Mouse (Mus musculus): ENCODE data around the gene Arhgap6. TPM values are rescaled to one million over a fixed set of nuclear protein-coding genes. Genes with fewer than 3 reads are reported as not detected.
"Not testable (repeated sequence)": the region's sequence is repeated elsewhere in the genome, so short reads cannot be mapped to it uniquely, and the experiment has no call there.

Gene Arhgap6
- total RNA-seq, 2 experiments from 2014 or later = 2.3 to 2.8 TPM

DNA sequence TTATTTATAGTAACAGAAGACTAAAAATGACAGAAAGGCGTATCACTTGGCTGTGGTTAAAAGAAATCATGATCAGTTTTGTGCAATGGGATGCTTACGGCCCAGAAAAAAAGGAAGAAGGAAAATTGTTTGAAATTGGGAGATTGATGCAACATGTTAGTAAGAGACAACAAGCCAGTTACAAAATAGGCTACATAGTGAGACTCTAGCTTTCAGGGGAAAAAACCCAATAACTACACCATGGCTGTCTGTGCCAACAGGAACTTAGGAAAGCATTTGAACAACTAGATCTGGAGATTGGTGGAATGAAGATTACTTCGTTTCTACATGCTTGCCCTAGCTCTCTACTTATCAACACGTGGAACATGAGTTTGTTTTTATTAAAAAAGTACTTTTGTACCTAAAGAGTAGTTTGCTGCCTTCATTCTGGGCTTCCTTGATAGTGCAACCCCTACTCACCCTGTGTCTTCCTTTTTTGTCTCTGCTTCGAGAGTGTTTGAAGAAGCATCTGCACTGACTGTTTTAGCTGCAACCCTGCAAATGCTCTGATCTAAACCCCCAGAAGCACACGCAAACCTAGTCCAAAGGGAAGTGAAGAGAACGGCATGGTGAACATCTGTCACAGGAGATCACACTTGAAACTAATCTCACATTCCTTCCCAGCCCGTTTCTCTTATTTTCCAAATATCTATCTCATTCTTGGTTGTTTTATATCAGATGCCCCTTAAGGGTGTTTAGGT is 468.7 kb downstream of the Arhgap6 start:
- intact Hi-C loops (cut with DNase I) = no loop called here
- DNase-seq = no peak

DNA sequence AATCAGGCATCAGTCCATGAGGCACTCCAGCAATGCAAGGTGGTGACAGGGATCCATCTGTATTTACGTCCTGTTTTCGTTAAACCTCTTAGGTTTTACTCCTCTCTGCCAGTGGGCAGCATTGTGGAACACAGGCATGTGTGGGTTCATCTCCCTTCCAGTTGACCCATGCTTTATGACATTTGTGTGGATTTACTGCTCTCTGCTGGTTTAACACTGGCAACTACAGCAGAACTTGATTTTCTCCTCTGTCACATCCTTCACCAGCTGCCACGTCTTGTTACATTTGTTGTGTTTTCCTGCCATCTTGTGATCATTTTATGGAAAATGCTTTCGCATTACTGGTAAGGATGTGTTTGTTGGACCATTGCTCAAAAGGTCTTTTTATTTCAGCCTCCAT is 504.7 kb downstream of the Arhgap6 start:
- intact Hi-C loops (cut with DNase I) = loop anchor here (5.0 kb wide), 1 partner anchor 362 kb away; no protein-coding TSS in a partner anchor
- DNase-seq = no peak

DNA sequence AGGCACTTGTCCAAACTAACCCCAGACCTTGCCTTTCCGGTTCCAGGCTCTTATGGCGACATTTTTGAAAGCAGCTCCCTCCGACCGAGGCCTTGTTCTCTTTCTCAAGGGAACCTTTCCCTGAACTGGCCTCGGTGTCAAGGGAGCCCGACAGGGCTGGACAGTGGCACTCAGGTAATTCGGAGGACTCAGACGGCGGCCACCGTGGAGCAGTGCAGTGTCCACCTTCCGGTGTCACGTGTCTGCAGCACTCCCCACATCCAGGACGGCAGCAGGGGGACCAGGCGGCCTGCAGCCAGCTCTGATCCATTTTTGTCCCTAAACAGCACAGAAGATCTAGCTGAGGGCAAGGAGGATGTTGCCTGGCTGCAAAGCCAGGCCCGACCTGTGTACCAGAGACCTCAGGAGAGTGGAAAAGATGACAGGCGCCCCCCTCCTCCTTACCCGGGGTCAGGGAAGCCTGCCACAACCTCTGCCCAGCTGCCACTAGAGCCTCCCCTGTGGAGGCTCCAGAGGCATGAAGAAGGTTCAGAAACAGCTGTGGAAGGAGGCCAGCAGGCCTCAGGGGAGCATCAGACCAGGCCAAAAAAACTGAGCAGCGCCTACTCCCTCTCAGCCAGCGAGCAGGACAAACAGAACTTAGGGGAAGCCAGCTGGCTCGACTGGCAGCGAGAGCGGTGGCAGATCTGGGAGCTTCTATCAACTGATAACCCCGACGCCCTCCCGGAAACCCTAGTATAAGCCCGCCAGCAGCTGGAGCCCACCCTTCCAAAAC is 507.6 kb downstream of the Arhgap6 start:
- DNase-seq = peak; percentile 42 to 51

GRCm38 (mm10) chrX:169303945-169304344 is 509.0 kb downstream of the Arhgap6 start:
- intact Hi-C loops (cut with DNase I) = no loop called here
- no peak for DNase-seq

More for the DNA sequence above, 507.6 kb downstream of the Arhgap6 start:
- intact Hi-C loops (cut with DNase I) = no loop called here

- DNase-seq = no peak
- intact Hi-C loops (cut with DNase I) = no loop called here
Measured at GRCm38 (mm10) chrX:169308559-169308958, 513.7 kb downstream of the Arhgap6 start.

GRCm38 (mm10) chrX:169319066-169319760 is 524.3 kb downstream of the Arhgap6 start:
- no peak for DNase-seq
- intact Hi-C loops (cut with DNase I) = no loop called here

DNA sequence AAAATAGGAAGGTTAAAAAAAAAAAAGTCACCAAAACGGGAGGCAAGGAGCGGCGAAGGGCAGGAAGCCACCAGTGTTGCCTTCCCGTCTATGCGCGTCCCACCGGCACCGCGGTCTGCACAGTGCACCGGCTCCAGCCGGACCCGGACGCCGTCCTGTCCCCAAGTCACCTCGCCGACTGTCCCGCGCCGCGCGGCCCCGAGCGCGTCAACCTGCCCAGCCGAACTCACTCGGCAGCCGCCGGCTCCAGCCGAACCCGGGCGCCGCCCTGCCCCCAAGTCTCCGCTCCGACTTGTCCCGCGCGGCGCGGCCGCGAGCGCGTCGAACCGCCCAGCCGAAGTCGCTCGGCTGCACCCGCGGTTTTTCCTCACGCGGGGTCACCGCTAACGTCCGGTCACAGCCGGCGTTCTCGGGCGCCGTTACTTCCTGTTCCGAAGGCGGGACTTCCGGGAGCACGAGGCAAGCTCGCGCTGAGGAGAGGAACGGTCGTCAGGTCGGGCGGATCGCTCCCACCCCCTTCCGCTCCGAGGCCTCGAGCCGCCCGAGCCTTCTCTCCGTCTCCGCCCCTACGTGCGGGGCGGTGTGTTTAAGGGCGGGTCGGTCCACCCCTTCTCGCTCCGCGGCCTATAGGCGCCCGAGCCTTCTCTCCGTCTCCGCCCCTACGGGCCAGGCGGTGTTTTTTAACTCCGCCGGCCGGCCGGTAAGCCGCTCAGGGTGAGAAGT is 525.2 kb downstream of the Arhgap6 start, which contains the start of gene Hccs:
TSS of gene Hccs (minus strand) at position 428 of the 723 bp plus-strand sequence.
- intact Hi-C loops (cut with DNase I) = no loop called here

GRCm38 (mm10) chrX:169320668-169321005 is 525.7 kb downstream of the Arhgap6 start:
- intact Hi-C loops (cut with DNase I); DNase-seq: not testable (repeated sequence)

More for the DNA sequence above, 525.2 kb downstream of the Arhgap6 start, which contains the start of gene Hccs:
- DNase-seq = peak; percentile 74 to 87

GRCm38 (mm10) chrX:169325929-169326595 is 531.2 kb downstream of the Arhgap6 start:
- intact Hi-C loops (cut with DNase I) = no loop called here
- no peak for DNase-seq

GRCm38 (mm10) chrX:169332264-169332663 is 537.4 kb downstream of the Arhgap6 start:
- intact Hi-C loops (cut with DNase I) = no loop called here
- DNase-seq = peak in 1 of 2 experiments; percentile 35

DNA sequence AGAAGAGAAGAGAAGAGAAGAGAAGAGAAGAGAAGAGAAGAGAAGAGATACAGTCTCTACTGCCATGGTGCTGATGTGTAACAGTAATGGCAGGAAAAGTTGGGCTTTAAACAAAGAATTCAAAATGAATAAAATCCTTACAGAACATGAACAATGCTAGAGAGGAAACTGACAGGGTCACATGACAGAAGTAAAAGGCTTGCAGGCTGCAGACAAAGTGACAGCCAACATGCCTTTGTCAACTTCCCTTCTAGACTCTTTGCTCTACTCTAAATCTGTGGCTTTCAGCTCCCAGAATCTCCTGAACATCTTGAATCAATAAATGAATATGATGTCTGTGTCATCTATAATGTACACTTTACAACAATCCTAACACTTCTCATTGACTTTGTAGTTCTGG is 542.7 kb downstream of the Arhgap6 start:
- intact Hi-C loops (cut with DNase I) = no loop called here
- no peak for DNase-seq

- intact Hi-C loops (cut with DNase I) = no loop called here
Measured at GRCm38 (mm10) chrX:169338213-169338612, 543.3 kb downstream of the Arhgap6 start.

More at GRCm38 (mm10) chrX:169338213-169338612, 543.3 kb downstream of the Arhgap6 start:
- DNase-seq = no peak

Other genes with a start within 250 kb of the Arhgap6 start
- under 1 TPM; 0.02 to 0.08 TPM for gene Frmpd4, start 217.9 kb upstream of the Arhgap6 start, total RNA-seq (2021)
- 10 to 100 TPM; 41.0 to 42.0 TPM for gene Msl3, start 121.2 kb upstream of the Arhgap6 start, total RNA-seq (2021)

Data from gastrocnemius, postnatal 36 days (tissue).